ENCODE assay signal across 8 mouse cellular contexts in the genomic region with DNA sequence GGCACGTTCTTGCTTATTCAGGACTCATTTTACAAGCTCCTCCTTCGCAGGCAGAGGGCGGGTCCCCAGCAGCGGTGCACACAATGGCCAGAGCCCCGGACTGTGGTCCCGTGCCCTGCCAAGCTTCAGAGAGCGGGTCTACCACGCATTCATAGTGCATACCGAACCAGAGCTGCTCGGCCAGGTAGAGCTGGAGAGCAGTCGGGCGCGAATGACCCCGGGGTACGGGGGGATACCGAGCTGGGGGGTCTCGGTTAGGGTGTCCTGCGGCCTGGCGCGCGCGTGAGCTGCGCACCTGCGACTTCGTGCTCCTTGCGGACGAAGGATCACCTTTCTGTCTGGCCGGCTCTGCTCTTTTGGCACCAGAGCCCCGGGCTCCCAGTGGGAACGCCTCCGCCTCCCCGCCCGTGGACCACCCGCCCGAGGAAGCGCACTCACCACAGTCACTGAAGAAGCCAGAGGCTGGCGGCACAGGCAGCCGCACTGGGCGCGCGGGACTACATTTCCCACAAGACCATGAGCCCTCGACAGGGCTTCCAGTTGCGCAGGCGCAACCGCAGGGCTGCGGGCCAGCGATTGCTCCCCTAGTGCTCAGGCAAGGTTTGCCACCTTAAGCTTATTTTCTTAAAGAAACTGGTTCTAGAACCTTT. TPM values are rescaled to one million over a fixed set of nuclear protein-coding genes. Genes with fewer than 3 reads are reported as not detected.
DNase-seq lines count a peak whose midpoint lies in the region; ATAC-seq lines count a peak whose summit lies in the region.

A gene (minus strand): TSS at position 495 of the 650 bp plus-strand sequence.

- peaks cover 13% of the 10 kb centered on the region for H3K36me3 ChIP-seq in heart, embryonic 14.5 days (ENCODE audit: control insufficient read depth, insufficient read depth, low read length)
- peaks cover 10% of the 10 kb centered on the region for H3K36me3 ChIP-seq in liver, embryonic 11.5 days (ENCODE audit: control insufficient read depth, insufficient read depth, low read length)
- peaks cover 13% of the 10 kb centered on the region for H3K36me3 ChIP-seq in stomach, embryonic 14.5 days (ENCODE audit: control insufficient read depth, insufficient read depth, low read length)

- H3K4me2 ChIP-seq in heart, embryonic 14.5 days (ENCODE audit: low read length): peak within 1 kb of the TSS; percentile 67
- H3K4me2 ChIP-seq in liver, embryonic 11.5 days: peak within 1 kb of the TSS; percentile 63
- H3K4me2 ChIP-seq in stomach, embryonic 14.5 days (replicated peaks; ENCODE audit: low read depth, low read length): peak within 1 kb of the TSS; percentile 22

- WGBS in heart, embryonic 14.5 days: under 1% methylated on average over 47 of the region's 47 CpGs
- under 1% methylated on average over 47 of the region's 47 CpGs for WGBS in liver, embryonic 11.5 days
- WGBS in stomach, embryonic 14.5 days: 2% methylated on average over 47 of the region's 47 CpGs

- DNase-seq in 3134 (ENCODE audit: extremely low read depth, insufficient read length, low spot score): peak; percentile 40
- DNase-seq in brain, adult 2 months (ENCODE audit: low read depth, low spot score): peak; percentile 97
- peak; percentile 85 for DNase-seq in fibroblast of lung, adult 2 months (ENCODE audit: low read depth)
- DNase-seq in kidney, postnatal 10 days: peak; percentile 95
- peak; percentile 88 for DNase-seq in liver, embryonic 11.5 days (ENCODE audit: low spot score)
- peak; percentile 57 to 80 for DNase-seq in natural killer cell, adult 2 months (ENCODE audit: low spot score in 2 of 2)

- H3K4me1 ChIP-seq in heart, embryonic 14.5 days (ENCODE audit: control insufficient read depth in 2 of 2, insufficient read depth in 2 of 2, low read length in 2 of 2): peaks cover 0 to 3% of the 10 kb centered on the region in 2 experiments; a peak in 1 of 4 replicates
- H3K4me1 ChIP-seq in liver, embryonic 11.5 days (replicated peaks; ENCODE audit: control insufficient read depth, insufficient read depth, low read length): no peaks in the 10 kb centered on the region
- H3K4me1 ChIP-seq in stomach, embryonic 14.5 days (ENCODE audit: control insufficient read depth, insufficient read depth, low read length): no peaks in the 10 kb centered on the region

- peak within 1 kb of the TSS; percentile 81 to 91 for H3K4me3 ChIP-seq in heart, embryonic 14.5 days (ENCODE audit: control insufficient read depth in 1 of 2, insufficient read depth in 1 of 2, low read depth in 1 of 2, low read length in 2 of 2)
- H3K4me3 ChIP-seq in liver, embryonic 11.5 days (ENCODE audit: low read depth, low read length): peak within 1 kb of the TSS; percentile 83
- peak within 1 kb of the TSS; percentile 77 for H3K4me3 ChIP-seq in stomach, embryonic 14.5 days (ENCODE audit: low read depth, low read length)

- peak within 1 kb of the TSS; percentile 84 for H3K9ac ChIP-seq in heart, embryonic 14.5 days (ENCODE audit: low read length)
- H3K9ac ChIP-seq in liver, embryonic 11.5 days (ENCODE audit: low read depth, low read length): peak within 1 kb of the TSS; percentile 83
- peak within 1 kb of the TSS; percentile 72 for H3K9ac ChIP-seq in stomach, embryonic 14.5 days (replicated peaks; ENCODE audit: low read depth, low read length)

- H3K27me3 ChIP-seq in heart, embryonic 14.5 days (ENCODE audit: control insufficient read depth, insufficient read depth, low read length): no peaks in the 10 kb centered on the region
- no peaks in the 10 kb centered on the region for H3K27me3 ChIP-seq in liver, embryonic 11.5 days (replicated peaks; ENCODE audit: control insufficient read depth, insufficient read depth, low read length)
- no peaks in the 10 kb centered on the region for H3K27me3 ChIP-seq in stomach, embryonic 14.5 days (ENCODE audit: control insufficient read depth, insufficient read depth, low read length)

- H3K9me3 ChIP-seq in heart, embryonic 14.5 days (ENCODE audit: control insufficient read depth, low read length): no peaks in the 10 kb centered on the region
- no peaks in the 10 kb centered on the region for H3K9me3 ChIP-seq in liver, embryonic 11.5 days (ENCODE audit: control insufficient read depth, low read length)
- H3K9me3 ChIP-seq in stomach, embryonic 14.5 days (ENCODE audit: control insufficient read depth, low read depth, low read length): no peaks in the 10 kb centered on the region

- peak; percentile 93 for ATAC-seq in heart, embryonic 14.5 days (ENCODE audit: insufficient number of reproducible peaks, insufficient read depth, low FRiP score, low read depth)
- ATAC-seq in liver, embryonic 11.5 days (replicated peaks; ENCODE audit: low FRiP score): peak; percentile 96
- peak; percentile 95 for ATAC-seq in stomach, embryonic 14.5 days (ENCODE audit: insufficient number of reproducible peaks, insufficient read depth, low FRiP score, low read depth)

- peak within 1 kb of the TSS in 1 of 2 experiments; percentile 45; a peak in 1 of 4 replicates for H3K27ac ChIP-seq in heart, embryonic 14.5 days (replicated peaks in 1 of 2; ENCODE audit: control insufficient read depth in 1 of 2, insufficient read depth in 1 of 2, low read depth in 2 of 2, low read length in 2 of 2)
- 0 out of 2 replicates have a peak within 1 kb of the TSS, but pooled peaks have one; percentile 19 for H3K27ac ChIP-seq in liver, embryonic 11.5 days (ENCODE audit: low read depth, low read length)
- H3K27ac ChIP-seq in stomach, embryonic 14.5 days (ENCODE audit: low read length): no peak within 1 kb of the TSS

RNA-seq across cellular contexts. Expression of the gene that starts here (rescaled TPM):
- polyA plus RNA-seq in heart, embryonic 14.5 days (2014; fragmentation: Nextera tagmentation; extraction: Ambion mirVana): 7.0 and 7.8 TPM in 2 replicates
- polyA plus RNA-seq in liver, embryonic 11.5 days (2014; fragmentation: Nextera tagmentation; extraction: Ambion mirVana): 10.0 and 10.6 TPM in 2 replicates
- 12.1 and 18.7 TPM in 2 replicates for polyA plus RNA-seq in stomach, embryonic 14.5 days (2014; fragmentation: Nextera tagmentation; extraction: Ambion mirVana)

Comparison
In these comparisons a context has a peak if more than half of its experiments do, and no peak if none do; other contexts are left out.
1. DNase-seq: peak in every context shown above with its lines; median percentile 97 in brain, adult 2 months; 95 in kidney, postnatal 10 days; 88 in liver, embryonic 11.5 days; 85 in fibroblast of lung, adult 2 months; 68 in natural killer cell, adult 2 months; 40 in 3134.